Comparison of ENCODE assay signal across 15 mouse cellular contexts in the genomic region with DNA sequence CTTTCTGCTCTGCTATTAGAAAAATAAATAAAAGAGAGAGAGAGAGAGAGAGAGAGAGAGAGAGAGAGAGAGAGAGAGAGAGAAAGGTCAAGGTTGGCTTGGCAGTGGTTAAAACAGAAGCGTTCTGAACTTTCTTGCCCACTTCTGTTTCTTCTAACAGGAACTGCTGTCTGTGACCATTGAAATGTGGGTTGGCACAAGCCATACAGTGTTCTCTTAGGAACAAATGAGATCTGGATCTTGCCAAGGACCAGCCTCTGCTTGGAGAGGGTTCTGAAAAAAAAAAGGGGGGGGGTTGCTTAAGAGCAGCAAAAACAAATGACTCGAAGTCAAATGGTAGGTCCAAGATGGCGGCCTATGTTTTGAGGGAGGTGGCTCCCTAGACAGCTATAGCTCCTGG. TPM values are rescaled to one million over a fixed set of nuclear protein-coding genes. Genes with fewer than 3 reads are reported as not detected.
"Had no signal": no experiment of that assay in that cellular context is flagged by ENCODE, and none has a peak within 500 bp of the region (broad histone marks: within the 10 kb centered on the region; RNA-seq: fewer than 3 reads in every experiment).

No protein-coding gene starts in this region.

- H3K27me3 ChIP-seq: limb, embryonic 15.5 days; liver, embryonic 12.5 days; midbrain, embryonic 12.5 days had no signal

- H3K27ac ChIP-seq: kidney, postnatal 0 days; limb, embryonic 15.5 days; liver, embryonic 12.5 days; midbrain, embryonic 12.5 days; stomach, postnatal 0 days had no signal

- ATAC-seq: liver, embryonic 12.5 days; midbrain, embryonic 16.5 days had no signal

- DNase-seq: kidney, adult 11 months; kidney, adult 9 months; kidney, postnatal 36 days; layer of hippocampus, adult 9-11 months; layer of hippocampus, postnatal 36 days; right cerebral cortex, adult 18-20 months; right cerebral cortex, postnatal 25 days; thymus, postnatal 4 days had no signal

- H3K4me1 ChIP-seq: midbrain, embryonic 12.5 days had no signal

- H3K36me3 ChIP-seq: limb, embryonic 15.5 days; liver, embryonic 12.5 days; midbrain, embryonic 12.5 days had no signal

- H3K9me3 ChIP-seq: limb, embryonic 15.5 days; liver, embryonic 12.5 days; midbrain, embryonic 12.5 days had no signal

- H3K4me3 ChIP-seq: limb, embryonic 15.5 days; liver, embryonic 12.5 days; midbrain, embryonic 12.5 days had no signal

- H3K4me2 ChIP-seq: limb, embryonic 15.5 days; liver, embryonic 12.5 days; midbrain, embryonic 12.5 days had no signal

- H3K9ac ChIP-seq: limb, embryonic 15.5 days; liver, embryonic 12.5 days; midbrain, embryonic 12.5 days had no signal

RNA-seq across cellular contexts. Expression of a gene that starts 17.0 kb away (rescaled TPM):
- total RNA-seq: megakaryocyte-erythroid progenitor cell, adult 5-6 weeks had no signal
